Mouse (Mus musculus): ENCODE data around the gene BC035947.

DNA sequence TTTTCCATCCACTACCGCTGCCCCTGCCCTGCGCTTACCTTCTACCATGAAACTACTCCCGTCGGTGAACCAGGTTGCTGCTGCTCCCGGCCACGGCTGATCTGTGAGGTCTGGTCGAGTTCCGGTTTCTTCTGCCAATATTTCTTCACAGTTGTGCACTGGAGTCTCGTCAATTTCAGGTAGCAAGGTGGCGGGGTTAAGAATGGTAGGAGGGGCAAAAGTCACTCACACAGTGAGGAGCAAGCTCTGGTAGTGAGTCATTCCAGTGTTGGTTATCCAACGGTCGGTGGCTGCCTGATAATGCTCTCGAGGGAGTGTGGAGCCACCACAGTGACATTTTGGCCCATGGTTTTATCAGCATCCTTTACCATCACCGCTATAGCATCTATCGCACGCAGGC, 10.9 kb downstream of the BC035947 start:
- no peak for TF ChIP-seq CTCF (IDR thresholded peaks at IDR 0.05; ENCODE audit: extremely low read depth, insufficient read length, insufficient replicate concordance, low read depth, low read length)
- no peak for TF ChIP-seq POLR2A (IDR thresholded peaks at IDR 0.05; ENCODE audit: low read depth, low read length)
